Mouse (Mus musculus) hematopoietic stem cell, adult 5-6 weeks (primary cell): ENCODE measurements at regions not wholly inside any gene's neighbourhood (a gene's known extent, or its start where the extent isn't known, plus 50 kb on each side); places are given as distances from the start of the nearest gene placed in this dataset.

Experiments used
- ATAC-seq, 2 experiments: fragments of 125-278 bp in 1 of 2; replicated peaks in 1 of 2; 2 replicates each; pipeline ENCODE4 v1.8.0; 2016 to 2017; ENCODE audit warnings: inconsistent platforms in 2 of 2, mild to moderate bottlenecking in 2 of 2, moderate number of reproducible peaks in 2 of 2, low read depth in 1 of 2, moderate TSS enrichment in 1 of 2; ENCODE audit not compliant: low FRiP score in 2 of 2, poor library complexity in 2 of 2, severe bottlenecking in 2 of 2, insufficient read depth in 1 of 2, low TSS enrichment in 1 of 2

GRCm38 (mm10) chr4:80306528-80306927, 527.4 kb upstream of the Tyrp1 start:
- no peak for ATAC-seq

- peak; percentile 12 to 69; a peak in 1 of 4 replicates for ATAC-seq
Observed at GRCm38 (mm10) chr4:80310620-80311019, 523.3 kb upstream of the Tyrp1 start.

GRCm38 (mm10) chr4:80311091-80311490, 522.8 kb upstream of the Tyrp1 start:
- ATAC-seq = peak; percentile 85 to 88; a peak in 3 of 4 replicates
